Mouse (Mus musculus): ENCODE data around the gene Ppp2r5a. TPM values are rescaled to one million over a fixed set of nuclear protein-coding genes. Genes with fewer than 3 reads are reported as not detected.

Gene Ppp2r5a
- polyA plus RNA-seq (2012; rRNA removed): 10.0 and 14.2 TPM in 2 replicates

- no peaks in the 10 kb centered on the region for H3K27me3 ChIP-seq (ENCODE audit: control insufficient read depth, insufficient read depth, low read length)
- no peak for TF ChIP-seq POLR2A (IDR thresholded peaks at IDR 0.05; ENCODE audit: control insufficient read depth, low read depth, low read length)
- no peak for TF ChIP-seq CTCF (IDR thresholded peaks at IDR 0.05; ENCODE audit: control insufficient read depth, insufficient read depth, insufficient replicate concordance, low read depth, low read length)
- H3K36me3 ChIP-seq (ENCODE audit: control insufficient read depth, insufficient read depth, low read length): no peaks in the 10 kb centered on the region
These were observed at the start of gene Ppp2r5a for GRCm38 (mm10) chr1:191403074-191403473. Gene Ppp2r5a (minus strand): TSS chr1:191403272.

GRCm38 (mm10) chr1:191450614-191451013 lies 47.5 kb upstream of the Ppp2r5a start:
- no peak overlapping the region for H3K27ac ChIP-seq (ENCODE audit: control insufficient read depth, insufficient read depth, low read depth, low read length)
- H3K27me3 ChIP-seq (ENCODE audit: control insufficient read depth, insufficient read depth, low read length): no peaks in the 10 kb centered on the region
- TF ChIP-seq CTCF (IDR thresholded peaks at IDR 0.05; ENCODE audit: control insufficient read depth, insufficient read depth, insufficient replicate concordance, low read depth, low read length) (no peak), POLR2A (IDR thresholded peaks at IDR 0.05; ENCODE audit: control insufficient read depth, low read depth, low read length) (no peak)
- no peaks in the 10 kb centered on the region for H3K4me1 ChIP-seq (ENCODE audit: control insufficient read depth, insufficient read depth, low read length)
- H3K4me3 ChIP-seq (ENCODE audit: control insufficient read depth, low read depth, low read length): no peak overlapping the region
- no peaks in the 10 kb centered on the region for H3K36me3 ChIP-seq (ENCODE audit: control insufficient read depth, insufficient read depth, low read length)

More at GRCm38 (mm10) chr1:191403074-191403473, at the start of gene Ppp2r5a:
- Histone ChIP-seq H3K4me3 (ENCODE audit: control insufficient read depth, low read depth, low read length) (no peak within 1 kb of the TSS), H3K4me1 (ENCODE audit: control insufficient read depth, insufficient read depth, low read length) (no peaks in the 10 kb centered on the region; the same call in 1 of the 2 replicates), H3K27ac (ENCODE audit: control insufficient read depth, insufficient read depth, low read depth, low read length) (no peak within 1 kb of the TSS)

- Histone ChIP-seq H3K27me3 (ENCODE audit: control insufficient read depth, insufficient read depth, low read length) (no peaks in the 10 kb centered on the region), H3K4me1 (ENCODE audit: control insufficient read depth, insufficient read depth, low read length) (no peaks in the 10 kb centered on the region), H3K36me3 (ENCODE audit: control insufficient read depth, insufficient read depth, low read length) (no peaks in the 10 kb centered on the region), H3K27ac (ENCODE audit: control insufficient read depth, insufficient read depth, low read depth, low read length) (no peak overlapping the region), H3K4me3 (ENCODE audit: control insufficient read depth, low read depth, low read length) (no peak overlapping the region)
- no peak for TF ChIP-seq CTCF (IDR thresholded peaks at IDR 0.05; ENCODE audit: control insufficient read depth, insufficient read depth, insufficient replicate concordance, low read depth, low read length)
- TF ChIP-seq POLR2A (IDR thresholded peaks at IDR 0.05; ENCODE audit: control insufficient read depth, low read depth, low read length): no peak
These were observed 46.5 kb upstream of the Ppp2r5a start for GRCm38 (mm10) chr1:191449537-191449936.

- H3K36me3 ChIP-seq (ENCODE audit: control insufficient read depth, insufficient read depth, low read length): no peaks in the 10 kb centered on the region
- no peak overlapping the region for H3K27ac ChIP-seq (ENCODE audit: control insufficient read depth, insufficient read depth, low read depth, low read length)
- no peak overlapping the region for H3K4me3 ChIP-seq (ENCODE audit: control insufficient read depth, low read depth, low read length)
- no peaks in the 10 kb centered on the region for H3K4me1 ChIP-seq (ENCODE audit: control insufficient read depth, insufficient read depth, low read length)
- TF ChIP-seq POLR2A (IDR thresholded peaks at IDR 0.05; ENCODE audit: control insufficient read depth, low read depth, low read length) (no peak), CTCF (IDR thresholded peaks at IDR 0.05; ENCODE audit: control insufficient read depth, insufficient read depth, insufficient replicate concordance, low read depth, low read length) (no peak)
- no peaks in the 10 kb centered on the region for H3K27me3 ChIP-seq (ENCODE audit: control insufficient read depth, insufficient read depth, low read length)
These were observed 44.4 kb upstream of the Ppp2r5a start for GRCm38 (mm10) chr1:191447391-191448016.

GRCm38 (mm10) chr1:191446307-191446706 lies 43.2 kb upstream of the Ppp2r5a start:
- H3K27me3 ChIP-seq (ENCODE audit: control insufficient read depth, insufficient read depth, low read length): no peaks in the 10 kb centered on the region
- H3K4me3 ChIP-seq (ENCODE audit: control insufficient read depth, low read depth, low read length): no peak overlapping the region
- no peak overlapping the region for H3K27ac ChIP-seq (ENCODE audit: control insufficient read depth, insufficient read depth, low read depth, low read length)
- TF ChIP-seq POLR2A (IDR thresholded peaks at IDR 0.05; ENCODE audit: control insufficient read depth, low read depth, low read length) (no peak), CTCF (IDR thresholded peaks at IDR 0.05; ENCODE audit: control insufficient read depth, insufficient read depth, insufficient replicate concordance, low read depth, low read length) (no peak)
- H3K4me1 ChIP-seq (ENCODE audit: control insufficient read depth, insufficient read depth, low read length): no peaks in the 10 kb centered on the region
- H3K36me3 ChIP-seq (ENCODE audit: control insufficient read depth, insufficient read depth, low read length): no peaks in the 10 kb centered on the region

- Histone ChIP-seq H3K27ac (ENCODE audit: control insufficient read depth, insufficient read depth, low read depth, low read length) (no peak overlapping the region), H3K27me3 (ENCODE audit: control insufficient read depth, insufficient read depth, low read length) (no peaks in the 10 kb centered on the region), H3K4me3 (ENCODE audit: control insufficient read depth, low read depth, low read length) (no peak overlapping the region), H3K36me3 (ENCODE audit: control insufficient read depth, insufficient read depth, low read length) (no peaks in the 10 kb centered on the region), H3K4me1 (ENCODE audit: control insufficient read depth, insufficient read depth, low read length) (no peaks in the 10 kb centered on the region)
- TF ChIP-seq CTCF (IDR thresholded peaks at IDR 0.05; ENCODE audit: control insufficient read depth, insufficient read depth, insufficient replicate concordance, low read depth, low read length) (no peak), POLR2A (IDR thresholded peaks at IDR 0.05; ENCODE audit: control insufficient read depth, low read depth, low read length) (no peak)
These were observed 42.8 kb upstream of the Ppp2r5a start for GRCm38 (mm10) chr1:191445831-191446258.

GRCm38 (mm10) chr1:191445401-191445800 lies 42.3 kb upstream of the Ppp2r5a start:
- Histone ChIP-seq H3K36me3 (ENCODE audit: control insufficient read depth, insufficient read depth, low read length) (no peaks in the 10 kb centered on the region), H3K4me3 (ENCODE audit: control insufficient read depth, low read depth, low read length) (no peak overlapping the region), H3K27ac (ENCODE audit: control insufficient read depth, insufficient read depth, low read depth, low read length) (no peak overlapping the region), H3K27me3 (ENCODE audit: control insufficient read depth, insufficient read depth, low read length) (no peaks in the 10 kb centered on the region), H3K4me1 (ENCODE audit: control insufficient read depth, insufficient read depth, low read length) (no peaks in the 10 kb centered on the region)
- TF ChIP-seq POLR2A (IDR thresholded peaks at IDR 0.05; ENCODE audit: control insufficient read depth, low read depth, low read length): no peak
- TF ChIP-seq CTCF (IDR thresholded peaks at IDR 0.05; ENCODE audit: control insufficient read depth, insufficient read depth, insufficient replicate concordance, low read depth, low read length): no peak

Data from testis, adult 2 months (tissue).